Mouse (Mus musculus): ENCODE results near the gene Evc2. TPM values are rescaled to one million over a fixed set of nuclear protein-coding genes. Genes with fewer than 3 reads are reported as not detected.

The Evc2 gene
- total RNA-seq, 1 experiment = 32.1 TPM

DNA sequence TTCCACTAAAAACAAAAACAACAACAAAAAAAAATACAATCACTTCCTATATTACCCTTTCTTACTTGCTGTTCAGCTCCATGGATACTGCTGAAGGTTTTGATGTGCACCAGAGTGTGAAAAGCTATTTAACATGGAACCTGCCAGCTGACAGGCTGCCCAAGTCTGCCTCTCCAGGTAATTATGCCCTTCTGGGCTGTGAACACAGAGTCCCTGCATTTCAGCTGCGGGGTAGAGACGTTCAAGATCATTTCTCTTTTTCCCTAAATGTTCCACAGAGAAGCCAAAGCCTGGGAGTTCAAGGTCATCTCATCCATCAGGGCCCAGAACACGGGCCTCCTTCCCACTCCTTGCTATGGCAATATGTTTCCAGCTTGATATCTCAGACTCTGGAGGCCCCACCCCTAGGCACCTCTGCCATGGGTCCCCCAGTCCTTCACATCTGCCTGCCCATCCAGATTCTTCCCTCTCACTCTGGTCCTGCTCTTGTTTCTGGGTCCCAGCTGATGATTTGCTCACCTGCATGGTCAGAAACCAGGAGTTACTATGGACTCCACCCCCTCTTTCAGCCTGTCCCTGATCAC lies 133.8 kb downstream of the Evc2 start:
- Histone ChIP-seq H3K27ac (ENCODE audit: insufficient read depth, low read depth, low read length, poor library complexity, severe bottlenecking) (no peak overlapping the region), H3K4me3 (ENCODE audit: insufficient read depth in 1 of 2, low read depth in 1 of 2, low read length in 2 of 2, poor library complexity in 1 of 2, severe bottlenecking in 1 of 2) (no peak overlapping the region), H3K4me1 (ENCODE audit: control insufficient read depth in 2 of 2, insufficient read depth in 2 of 2, low read length in 2 of 2, poor library complexity in 1 of 2) (no peaks in the 10 kb centered on the region), H3K9me3 (ENCODE audit: control insufficient read depth, insufficient read depth, low read depth, low read length) (no peaks in the 10 kb centered on the region), H3K36me3 (ENCODE audit: control insufficient read depth, insufficient read depth, low read length, poor library complexity, severe bottlenecking) (no peaks in the 10 kb centered on the region), H3K9ac (ENCODE audit: insufficient read depth, low read depth, low read length, poor library complexity, severe bottlenecking) (no peak overlapping the region)
- TF ChIP-seq MAFK (IDR thresholded peaks at IDR 0.05; ENCODE audit: insufficient read depth, low read depth, low read length) (no peak), CHD2 (IDR thresholded peaks at IDR 0.05; ENCODE audit: low read depth, low read length) (no peak), ZC3H11A (IDR thresholded peaks at IDR 0.05; ENCODE audit: borderline replicate concordance, low read depth, low read length) (no peak), HCFC1 (IDR thresholded peaks at IDR 0.05; ENCODE audit: borderline replicate concordance, insufficient read depth, low read length) (no peak), ZNF384 (IDR thresholded peaks at IDR 0.05; ENCODE audit: low read depth, low read length) (no peak)
- in situ Hi-C loops (cut with MboI; ENCODE audit: low sequenced_read_pairs in 2 of 2, unreplicated experiment in 2 of 2) = no loop called here
- DNase-seq (ENCODE audit: low read depth, low spot score) = no peak

Other genes starting within 250 kb of the Evc2 start
- 24.5 and 38.1 TPM in 2 replicates for gene Crmp1, start 96.6 kb upstream of the Evc2 start, total RNA-seq (2012; rRNA removed)
- 35.1 and 65.4 TPM in 2 replicates for gene Evc, start 1.6 kb upstream of the Evc2 start, total RNA-seq (2012; rRNA removed)

Data from ES-E14 (cell line).